Mouse (Mus musculus) midbrain, embryonic 10.5 days (tissue): ENCODE data around the gene Adarb1. TPM values are rescaled to one million over a fixed set of nuclear protein-coding genes. Genes with fewer than 3 reads are reported as not detected.

Experiments
- DNase-seq: peaks from one replicate; pipeline ENCODE4 v3.0.0-alpha.2; 2017; ENCODE audit warnings: low spot score
- H3K27ac ChIP-seq: fragments of 300-500 bp; sonication (generic); replicated peaks from 2 replicates; pipeline ENCODE4 v1.5.1; 2016; ENCODE audit warnings: mild to moderate bottlenecking
- H3K27me3 ChIP-seq: fragments of 300-500 bp; sonication (generic); 2 replicates; pipeline ENCODE4 v1.6.1; 2016; ENCODE audit warnings: low read depth, mild to moderate bottlenecking; ENCODE audit not compliant: poor library complexity, severe bottlenecking
- H3K36me3 ChIP-seq: fragments of 300-500 bp; sonication (generic); 2 replicates; pipeline ENCODE4 v1.6.1; 2016; ENCODE audit warnings: mild to moderate bottlenecking, moderate library complexity
- H3K4me1 ChIP-seq: fragments of 300-500 bp; sonication (generic); 2 replicates; pipeline ENCODE4 v1.6.1; 2016
- H3K4me3 ChIP-seq: fragments of 300-500 bp; sonication (generic); 2 replicates; pipeline ENCODE4 v1.5.1; 2016; ENCODE audit warnings: mild to moderate bottlenecking, moderate library complexity
- H3K9me3 ChIP-seq: fragments of 300-500 bp; sonication (generic); replicated peaks from 2 replicates; pipeline ENCODE4 v1.6.1; 2016; ENCODE audit warnings: mild to moderate bottlenecking
- WGBS: fragments of 180-500 bp; shearing (Covaris S2); methylation state at CpG from one replicate; pipeline ENCODE4 v1.1.7; 2016; 5-methylcytosine and 5-hydroxymethylcytosine counted together
- polyA plus RNA-seq: library from polyadenylated mRNA; unstranded; fragments of >200 nt; fragmentation: Nextera tagmentation; extraction: Ambion mirVana; gene quantifications from 2 replicates; pipeline ENCODE4 v1.2.1, GENCODE M21; 2016

The Adarb1 gene
- polyA plus RNA-seq, 1 experiment from 2014 or later = 6.1 TPM

GRCm38 (mm10) chr10:77448698-77449247 lies 30.7 kb upstream of the Adarb1 start:
- H3K4me1 ChIP-seq = peaks cover 24% of the 10 kb centered on the region
- DNase-seq = no peak
- no peak overlapping the region for H3K4me3 ChIP-seq
- H3K36me3 ChIP-seq = no peaks in the 10 kb centered on the region
- WGBS = 72% methylated on average over 6 of the region's 6 CpGs
- H3K27ac ChIP-seq = peak overlapping the region; percentile 47
- H3K9me3 ChIP-seq = peaks cover 8% of the 10 kb centered on the region; the same call in 1 of the 2 replicates
- H3K27me3 ChIP-seq = no peaks in the 10 kb centered on the region

DNA sequence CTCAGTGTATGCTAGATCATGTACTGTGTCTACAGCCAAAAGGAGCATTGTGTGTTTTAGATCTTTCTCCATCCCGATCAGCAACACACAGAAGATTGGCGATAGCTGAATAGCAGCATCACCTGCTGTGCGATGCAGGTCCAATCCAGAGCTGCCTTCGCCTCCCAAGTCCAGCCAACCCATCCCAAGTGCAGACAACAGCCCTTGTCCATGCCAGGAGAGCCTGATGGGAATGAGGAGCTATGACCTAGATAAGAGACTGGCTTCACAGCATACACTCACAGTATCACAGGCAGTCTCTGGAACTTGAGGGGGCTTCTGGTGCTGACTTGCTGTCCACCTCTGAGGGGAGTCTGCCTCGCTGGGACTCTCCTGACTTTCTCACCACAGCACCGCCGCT lies 30.1 kb upstream of the Adarb1 start:
- Histone ChIP-seq H3K27me3 (no peaks in the 10 kb centered on the region), H3K27ac (peak overlapping the region; percentile 24), H3K9me3 (peaks cover 8% of the 10 kb centered on the region; the same call in 1 of the 2 replicates), H3K4me3 (no peak overlapping the region), H3K36me3 (no peaks in the 10 kb centered on the region), H3K4me1 (peaks cover 24% of the 10 kb centered on the region)
- WGBS = 85% methylated on average over 7 of the region's 7 CpGs
- no peak for DNase-seq

DNA sequence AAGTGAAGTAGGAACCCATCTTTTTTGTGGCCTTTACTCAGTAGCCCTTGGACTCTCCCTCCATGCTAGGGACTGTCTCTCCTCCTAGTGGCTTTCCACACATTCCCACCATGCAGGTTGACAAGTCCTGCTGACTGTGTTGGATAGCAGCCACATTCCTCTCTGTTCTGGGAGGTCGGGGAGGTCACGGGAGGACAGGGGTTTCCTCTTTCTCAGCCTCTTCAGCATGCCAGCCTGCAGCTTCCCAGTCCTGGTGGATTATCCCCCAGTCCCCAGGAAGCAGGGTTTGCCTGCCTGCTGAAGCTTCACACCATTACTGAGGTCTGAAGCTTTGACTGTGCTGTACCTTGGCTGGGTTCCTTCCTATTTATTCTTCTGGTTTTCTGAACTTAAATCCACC lies 29.7 kb upstream of the Adarb1 start:
- peaks cover 8% of the 10 kb centered on the region; the same call in 1 of the 2 replicates for H3K9me3 ChIP-seq
- H3K4me3 ChIP-seq = no peak overlapping the region
- DNase-seq = peak; percentile 52
- no peaks in the 10 kb centered on the region for H3K27me3 ChIP-seq
- 24% methylated on average over 2 of the region's 2 CpGs for WGBS
- peaks cover 24% of the 10 kb centered on the region for H3K4me1 ChIP-seq
- H3K27ac ChIP-seq = no peak overlapping the region; the same call in 1 of the 2 replicates
- no peaks in the 10 kb centered on the region for H3K36me3 ChIP-seq

GRCm38 (mm10) chr10:77442250-77442649 lies 24.2 kb upstream of the Adarb1 start:
- H3K4me1 ChIP-seq = peaks cover 4% of the 10 kb centered on the region
- WGBS = 74% methylated on average over 4 of the region's 4 CpGs
- H3K36me3 ChIP-seq = no peaks in the 10 kb centered on the region
- no peaks in the 10 kb centered on the region for H3K27me3 ChIP-seq
- H3K4me3 ChIP-seq = no peak overlapping the region
- no peak overlapping the region for H3K27ac ChIP-seq
- peaks cover 8% of the 10 kb centered on the region; the same call in 1 of the 2 replicates for H3K9me3 ChIP-seq
- no peak for DNase-seq

DNA sequence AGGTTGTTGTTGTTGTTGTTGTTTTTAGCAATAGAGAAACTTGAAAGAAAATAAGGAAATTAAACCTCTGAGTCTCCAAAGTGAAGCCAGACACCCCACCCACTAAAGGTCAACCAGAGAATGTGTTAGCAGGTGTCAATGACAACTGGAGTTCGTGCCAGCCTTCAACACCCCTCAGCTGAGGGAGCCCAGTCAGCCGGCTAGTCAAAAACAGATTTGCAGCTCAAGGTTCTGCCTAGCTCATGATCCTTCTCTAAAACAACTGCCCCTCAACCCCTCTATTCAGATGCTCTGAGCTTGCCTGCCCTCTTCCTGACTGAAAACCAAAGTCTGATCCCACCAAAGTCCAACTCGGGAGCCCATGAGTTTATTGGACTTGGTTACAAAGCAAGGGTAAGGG lies 23.7 kb upstream of the Adarb1 start:
- no peak for DNase-seq
- WGBS = 90% methylated on average over 3 of the region's 3 CpGs
- Histone ChIP-seq H3K4me1 (peaks cover 4% of the 10 kb centered on the region), H3K27me3 (no peaks in the 10 kb centered on the region), H3K4me3 (no peak overlapping the region), H3K27ac (no peak overlapping the region), H3K9me3 (peaks cover 8% of the 10 kb centered on the region; the same call in 1 of the 2 replicates), H3K36me3 (no peaks in the 10 kb centered on the region)

DNA sequence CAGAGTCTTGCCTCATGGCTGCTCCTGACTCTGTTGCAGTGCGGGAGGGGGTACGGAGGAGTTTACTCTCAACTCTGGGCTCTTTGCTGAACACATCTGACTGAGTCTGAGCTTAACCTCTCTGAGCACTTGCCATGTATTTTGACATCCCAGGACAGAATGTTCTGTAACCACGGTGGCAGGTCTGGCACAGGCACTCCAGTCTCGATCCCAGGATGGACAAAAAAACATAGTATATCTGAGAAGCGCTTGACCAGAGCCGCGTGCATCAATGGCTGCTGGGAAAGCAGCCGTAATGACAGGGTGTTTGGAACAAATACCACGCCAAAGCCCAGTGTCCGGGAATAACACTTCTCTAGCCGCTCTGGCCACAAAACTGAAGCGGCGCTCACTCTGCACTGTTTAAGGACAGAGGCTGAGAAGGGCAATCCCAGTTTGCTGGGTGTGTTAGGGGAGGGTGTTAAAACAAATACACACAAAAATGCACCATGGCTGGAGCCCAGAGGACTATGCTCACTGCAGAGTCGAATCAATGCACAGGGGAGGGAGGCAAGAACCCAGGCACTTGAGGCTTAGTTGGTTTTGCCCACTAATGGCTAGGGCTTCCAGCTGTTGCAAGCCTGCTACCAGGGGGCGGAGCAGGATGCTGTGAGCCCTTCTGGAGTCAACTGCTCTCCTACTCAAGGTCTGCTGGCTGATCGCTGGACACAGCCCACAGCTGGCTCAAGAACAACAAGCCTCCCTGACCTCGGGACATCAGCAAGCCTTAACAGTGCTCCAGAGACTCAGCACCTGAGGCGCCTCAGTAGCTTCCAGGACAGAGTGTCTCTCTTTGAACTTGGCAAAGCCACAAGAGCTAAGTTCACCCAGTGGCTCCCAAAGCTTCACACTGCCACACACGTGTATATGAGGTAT lies 23.0 kb upstream of the Adarb1 start:
- Histone ChIP-seq H3K27me3 (no peaks in the 10 kb centered on the region), H3K4me1 (peaks cover 4% of the 10 kb centered on the region), H3K36me3 (no peaks in the 10 kb centered on the region), H3K27ac (no peak overlapping the region), H3K9me3 (peaks cover 8% of the 10 kb centered on the region; the same call in 1 of the 2 replicates), H3K4me3 (no peak overlapping the region)
- DNase-seq = no peak
- WGBS = 70% methylated on average over 19 of the region's 19 CpGs

- no peak overlapping the region for H3K4me3 ChIP-seq
- DNase-seq = no peak
- WGBS = 69% methylated on average over 6 of the region's 6 CpGs
- H3K27ac ChIP-seq = no peak overlapping the region
- no peaks in the 10 kb centered on the region for H3K36me3 ChIP-seq
- no peaks in the 10 kb centered on the region for H3K27me3 ChIP-seq
- H3K4me1 ChIP-seq = peaks cover 8% of the 10 kb centered on the region
- peaks cover 6% of the 10 kb centered on the region; the same call in 1 of the 2 replicates for H3K9me3 ChIP-seq
Observed at GRCm38 (mm10) chr10:77440286-77440685, 22.2 kb upstream of the Adarb1 start.

- peaks cover 19% of the 10 kb centered on the region for H3K4me1 ChIP-seq
- no peak for DNase-seq
- H3K36me3 ChIP-seq = no peaks in the 10 kb centered on the region
- no peak overlapping the region for H3K27ac ChIP-seq
- H3K9me3 ChIP-seq = no peaks in the 10 kb centered on the region
- no peak overlapping the region for H3K4me3 ChIP-seq
- no peaks in the 10 kb centered on the region for H3K27me3 ChIP-seq
- 95% methylated on average over 3 of the region's 3 CpGs for WGBS
Observed at GRCm38 (mm10) chr10:77439026-77439425, 21.0 kb upstream of the Adarb1 start.

GRCm38 (mm10) chr10:77438021-77438420 lies 20.0 kb upstream of the Adarb1 start:
- WGBS = 78% methylated on average over 1 of the region's 1 CpGs
- Histone ChIP-seq H3K4me1 (peaks cover 19% of the 10 kb centered on the region), H3K27me3 (no peaks in the 10 kb centered on the region), H3K27ac (no peak overlapping the region), H3K36me3 (no peaks in the 10 kb centered on the region), H3K9me3 (no peaks in the 10 kb centered on the region), H3K4me3 (no peak overlapping the region)
- DNase-seq = no peak

GRCm38 (mm10) chr10:77435343-77435742 lies 17.3 kb upstream of the Adarb1 start:
- no peak for DNase-seq
- 0 out of 2 replicates have a peak overlapping the region, but pooled peaks have one; percentile 52 for H3K27ac ChIP-seq
- peaks cover 15% of the 10 kb centered on the region for H3K4me1 ChIP-seq
- H3K36me3 ChIP-seq = no peaks in the 10 kb centered on the region
- 58% methylated on average over 4 of the region's 4 CpGs for WGBS
- no peaks in the 10 kb centered on the region for H3K9me3 ChIP-seq
- H3K27me3 ChIP-seq = no peaks in the 10 kb centered on the region
- H3K4me3 ChIP-seq = no peak overlapping the region

GRCm38 (mm10) chr10:77434457-77435151 lies 16.5 kb upstream of the Adarb1 start:
- Histone ChIP-seq H3K36me3 (no peaks in the 10 kb centered on the region), H3K4me1 (peaks cover 15% of the 10 kb centered on the region), H3K27me3 (no peaks in the 10 kb centered on the region), H3K27ac (no peak overlapping the region), H3K4me3 (no peak overlapping the region), H3K9me3 (no peaks in the 10 kb centered on the region)
- no peak for DNase-seq
- WGBS = 74% methylated on average over 18 of the region's 18 CpGs

GRCm38 (mm10) chr10:77434076-77434456 lies 16.0 kb upstream of the Adarb1 start:
- Histone ChIP-seq H3K4me1 (peaks cover 15% of the 10 kb centered on the region), H3K36me3 (no peaks in the 10 kb centered on the region), H3K27ac (no peak overlapping the region), H3K9me3 (no peaks in the 10 kb centered on the region), H3K4me3 (no peak overlapping the region), H3K27me3 (no peaks in the 10 kb centered on the region)
- DNase-seq = no peak
- 60% methylated on average over 4 of the region's 4 CpGs for WGBS
